Mouse (Mus musculus) ES-E14 (cell line): Measurements from ENCODE around the gene Dclk1. TPM values are rescaled to one million over a fixed set of nuclear protein-coding genes. Genes with fewer than 3 reads are reported as not detected.

Source experiments
- DNase-seq: peaks from one replicate; pipeline ENCODE4 v3.0.0-alpha.2; 2013; ENCODE audit warnings: low read depth, low spot score
- H3K27ac ChIP-seq: 2 replicates; pipeline ENCODE4 v1.5.1; 2012; ENCODE audit warnings: low read depth, mild to moderate bottlenecking, low read length, moderate library complexity, mixed read lengths; ENCODE audit not compliant: poor library complexity, insufficient read depth, severe bottlenecking
- H3K36me3 ChIP-seq: 2 replicates; pipeline ENCODE4 v1.6.1; 2012; ENCODE audit warnings: mild to moderate bottlenecking, low read length, moderate library complexity, mixed read lengths; ENCODE audit not compliant: control insufficient read depth, poor library complexity, insufficient read depth, severe bottlenecking
- H3K4me1 ChIP-seq, 2 experiments: fragments of 150-350 bp in 1 of 2; sonication (generic) in 1 of 2; 2 replicates each; pipeline ENCODE4 v1.6.1; 2012; ENCODE audit warnings: low read length in 2 of 2, mild to moderate bottlenecking in 1 of 2, mixed read lengths in 1 of 2; ENCODE audit not compliant: control insufficient read depth in 2 of 2, insufficient read depth in 2 of 2, poor library complexity in 1 of 2
- H3K4me3 ChIP-seq, 2 experiments: fragments of 150-350 bp in 1 of 2; sonication (generic) in 1 of 2; 2 replicates each; pipeline ENCODE4 v1.5.1; 2012; ENCODE audit warnings: low read length in 2 of 2, low read depth in 1 of 2, mild to moderate bottlenecking in 1 of 2, mixed read lengths in 1 of 2; ENCODE audit not compliant: insufficient read depth in 1 of 2, poor library complexity in 1 of 2, severe bottlenecking in 1 of 2
- H3K9ac ChIP-seq: 2 replicates; pipeline ENCODE4 v1.6.1; 2012; ENCODE audit warnings: low read depth, mild to moderate bottlenecking, low read length, mixed read lengths; ENCODE audit not compliant: poor library complexity, insufficient read depth, severe bottlenecking
- H3K9me3 ChIP-seq: fragments of 150-350 bp; sonication (generic); 2 replicates; pipeline ENCODE4 v1.6.1; 2012; ENCODE audit warnings: low read depth, mild to moderate bottlenecking, low read length; ENCODE audit not compliant: control insufficient read depth, insufficient read depth
- CHD2 ChIP-seq: IDR thresholded peaks from 2 replicates; pipeline ENCODE4 v1.6.1; 2014; ENCODE audit warnings: mild to moderate bottlenecking, low read depth, low read length, inconsistent platforms
- HCFC1 ChIP-seq: IDR thresholded peaks from 2 replicates; pipeline ENCODE4 v1.6.1; 2012; ENCODE audit warnings: low read length, inconsistent platforms, borderline replicate concordance; ENCODE audit not compliant: insufficient read depth
- MAFK ChIP-seq: IDR thresholded peaks from 2 replicates; pipeline ENCODE4 v1.6.1; 2014; ENCODE audit warnings: mild to moderate bottlenecking, low read depth, low read length, inconsistent platforms; ENCODE audit not compliant: insufficient read depth
- ZC3H11A ChIP-seq: IDR thresholded peaks from 2 replicates; pipeline ENCODE4 v1.6.1; 2012; ENCODE audit warnings: low read depth, mild to moderate bottlenecking, inconsistent platforms, low read length, borderline replicate concordance
- ZNF384 ChIP-seq: IDR thresholded peaks from 2 replicates; pipeline ENCODE4 v1.6.1; 2012; ENCODE audit warnings: low read depth, low read length, inconsistent platforms
- in situ Hi-C, 2 experiments: fragments of 600-800 bp; cut with MboI; formaldehyde crosslinking; loops; one replicate each; pipeline ENCODE4 v1.15.1; 2025; ENCODE audit warnings: low sequenced_read_pairs in 2 of 2, inconsistent platforms in 1 of 2; ENCODE audit not compliant: unreplicated experiment in 2 of 2
- total RNA-seq: library from RNA; depleted of rRNA; stranded (reverse); fragments of 300-350 nt; gene quantifications from 2 replicates; pipeline ENCODE4 v1.2.3, GENCODE M21; 2012

Dclk1 gene
- total RNA-seq, 1 experiment: 1.7 TPM

GRCm38 (mm10) chr3:55373689-55374088, 131.5 kb downstream of the Dclk1 start:
- Histone ChIP-seq H3K9ac (no peak overlapping the region), H3K27ac (no peak overlapping the region), H3K9me3 (no peaks in the 10 kb centered on the region), H3K36me3 (no peaks in the 10 kb centered on the region), H3K4me3 (no peak overlapping the region), H3K4me1 (no peaks in the 10 kb centered on the region)
- in situ Hi-C loops: no loop called here
- TF ChIP-seq ZNF384: no peak
- no peak for TF ChIP-seq CHD2
- TF ChIP-seq ZC3H11A: no peak
- TF ChIP-seq HCFC1: no peak
- no peak for TF ChIP-seq MAFK
- peak; percentile 29 for DNase-seq

DNA sequence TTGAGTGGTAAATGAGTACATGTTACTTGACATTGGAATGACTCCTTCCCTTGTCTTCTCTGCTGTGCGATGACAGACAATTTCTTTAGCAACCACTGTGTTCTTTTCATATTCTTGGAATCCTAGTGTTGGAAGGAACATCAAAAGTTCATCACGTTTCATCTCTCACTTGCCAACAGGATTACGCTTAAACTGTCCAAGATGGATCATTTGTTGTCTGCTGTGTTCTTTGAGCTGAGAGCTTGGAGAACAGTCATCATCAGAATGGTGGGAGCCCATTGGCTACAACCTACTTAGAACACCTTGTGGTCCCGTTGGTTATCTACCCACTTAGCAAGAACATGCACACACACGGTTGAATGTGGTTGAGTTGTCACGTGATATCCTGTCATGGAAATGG, 136.4 kb downstream of the Dclk1 start:
- H3K4me1 ChIP-seq: no peaks in the 10 kb centered on the region
- DNase-seq: no peak
- in situ Hi-C loops: no loop called here
- TF ChIP-seq HCFC1: no peak
- TF ChIP-seq CHD2: no peak
- TF ChIP-seq MAFK: no peak
- no peak for TF ChIP-seq ZNF384
- TF ChIP-seq ZC3H11A: no peak
- H3K9ac ChIP-seq: no peak overlapping the region
- no peaks in the 10 kb centered on the region for H3K9me3 ChIP-seq
- H3K36me3 ChIP-seq: no peaks in the 10 kb centered on the region
- no peak overlapping the region for H3K4me3 ChIP-seq
- no peak overlapping the region for H3K27ac ChIP-seq

DNA sequence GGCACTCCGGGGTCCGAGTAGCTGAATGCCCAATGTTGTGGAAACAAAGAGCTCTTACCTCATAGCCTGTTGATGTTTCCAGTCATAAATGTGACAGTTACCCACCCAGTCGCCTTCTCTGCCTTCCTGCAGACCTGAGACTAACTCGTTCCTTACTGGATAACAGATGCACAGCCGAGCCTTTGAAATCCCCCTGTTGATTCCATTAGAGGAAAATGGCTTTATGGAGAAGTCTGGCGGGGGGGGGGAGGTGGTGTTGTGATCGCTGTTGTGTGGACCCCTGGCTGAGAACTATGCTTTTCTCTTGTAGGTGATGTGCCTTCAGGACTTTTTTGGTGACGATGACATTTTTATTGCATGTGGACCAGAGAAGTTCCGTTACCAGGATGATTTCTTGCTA, 138.3 kb downstream of the Dclk1 start:
- no peak overlapping the region for H3K9ac ChIP-seq
- no peaks in the 10 kb centered on the region for H3K36me3 ChIP-seq
- DNase-seq: no peak
- TF ChIP-seq MAFK (no peak), ZNF384 (no peak), CHD2 (no peak), ZC3H11A (no peak)
- no peaks in the 10 kb centered on the region for H3K9me3 ChIP-seq
- no peak overlapping the region for H3K4me3 ChIP-seq
- in situ Hi-C loops: no loop called here
- no peak overlapping the region for H3K27ac ChIP-seq
- H3K4me1 ChIP-seq: no peaks in the 10 kb centered on the region

DNA sequence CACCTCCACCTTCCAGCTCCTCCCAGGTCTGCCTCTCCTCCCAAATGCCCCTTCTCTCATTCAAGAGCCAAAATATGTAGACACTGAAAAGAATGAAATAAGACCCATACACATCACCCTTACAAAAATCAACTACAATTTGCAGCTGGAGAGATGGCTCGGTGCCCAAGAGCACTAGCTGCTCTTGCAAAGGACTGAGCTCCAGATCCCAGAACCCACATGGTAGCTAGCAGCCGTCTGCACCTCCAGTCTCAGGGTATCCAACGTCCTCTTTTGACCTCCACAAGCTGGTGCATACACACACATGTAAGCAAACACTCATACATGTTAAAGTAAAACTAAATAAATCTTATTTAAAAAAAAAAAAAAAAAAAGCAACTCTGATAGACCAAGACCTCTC, 150.4 kb downstream of the Dclk1 start:
- Histone ChIP-seq H3K4me3 (no peak overlapping the region), H3K36me3 (no peaks in the 10 kb centered on the region), H3K27ac (no peak overlapping the region), H3K9me3 (no peaks in the 10 kb centered on the region), H3K9ac (no peak overlapping the region), H3K4me1 (no peaks in the 10 kb centered on the region)
- no peak for DNase-seq
- TF ChIP-seq CHD2 (no peak), MAFK (no peak), ZNF384 (no peak), HCFC1 (no peak), ZC3H11A (no peak)
- in situ Hi-C loops: no loop called here

DNA sequence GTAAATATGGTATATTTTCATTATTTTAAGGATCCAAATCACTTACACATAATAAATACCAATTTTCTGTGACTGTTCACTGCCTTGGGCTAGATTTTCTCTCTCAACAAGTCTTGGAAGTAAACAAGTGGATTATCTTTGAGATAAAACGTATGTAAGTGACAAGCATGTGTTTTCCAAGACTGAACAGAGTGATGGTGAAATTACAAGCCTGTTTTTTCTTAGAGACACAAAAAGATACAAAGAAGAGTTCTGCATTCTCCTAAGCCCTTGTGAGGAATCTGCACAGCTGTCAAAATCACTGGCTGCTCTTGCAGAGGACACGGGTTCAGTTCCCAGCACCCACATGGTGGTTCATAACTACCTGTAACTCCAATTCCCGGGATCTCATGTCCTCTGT, 151.4 kb downstream of the Dclk1 start:
- Histone ChIP-seq H3K9ac (no peak overlapping the region), H3K4me1 (no peaks in the 10 kb centered on the region), H3K27ac (no peak overlapping the region), H3K36me3 (no peaks in the 10 kb centered on the region), H3K9me3 (no peaks in the 10 kb centered on the region), H3K4me3 (no peak overlapping the region)
- DNase-seq: no peak
- TF ChIP-seq ZNF384: no peak
- no peak for TF ChIP-seq CHD2
- no peak for TF ChIP-seq HCFC1
- TF ChIP-seq MAFK: no peak
- no peak for TF ChIP-seq ZC3H11A
- in situ Hi-C loops: no loop called here
